Mouse (Mus musculus) ovary, adult 18-20 months (tissue): ENCODE results near the gene Svs5.
"Not testable (repeated sequence)": the region's sequence is repeated elsewhere in the genome, so short reads cannot be mapped to it uniquely, and the experiment has no call there.

Source experiments
- DNase-seq: peaks from one replicate; pipeline ENCODE4 v3.0.0; 2022; ENCODE audit warnings: low spot score, mixed read lengths

Gene Svs5

GRCm38 (mm10) chr2:164332440-164332839 is at the start of gene Svs5:
TSS of gene Svs5 (plus strand) at chr2:164332740.
- DNase-seq: not testable (repeated sequence)

- DNase-seq: not testable (repeated sequence)
Measured at GRCm38 (mm10) chr2:164288968-164289367, 43.6 kb upstream of the Svs5 start, which contains the start of gene Svs3a. TSS of gene Svs3a (plus strand) at chr2:164289268.

DNA sequence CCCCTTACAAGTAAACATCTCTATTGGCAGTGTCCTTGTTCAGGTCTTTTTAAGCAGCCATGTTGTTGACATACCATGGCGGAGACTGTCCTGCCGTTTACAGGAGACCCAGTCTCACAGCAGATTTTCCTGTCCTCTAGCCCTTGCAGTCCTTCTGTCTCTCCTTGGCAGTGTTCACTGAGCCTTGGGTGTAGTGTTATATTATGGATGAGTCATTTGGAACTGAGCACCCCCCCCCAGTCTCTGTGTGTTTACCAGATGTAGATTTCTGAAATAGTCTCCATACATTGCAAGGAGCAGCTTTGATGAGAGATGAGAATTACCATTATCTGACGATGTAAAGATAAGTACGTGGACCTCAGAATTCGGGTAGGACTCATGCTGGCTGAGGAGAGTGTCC is 19.9 kb upstream of the Svs5 start:
- no peak for DNase-seq

GRCm38 (mm10) chr2:164315460-164315859 is 17.1 kb upstream of the Svs5 start:
- DNase-seq: not testable (repeated sequence)

GRCm38 (mm10) chr2:164316451-164316850 is 16.1 kb upstream of the Svs5 start, which contains the start of gene Svs6:
TSS of gene Svs6 (plus strand) at chr2:164316751.
- not testable (repeated sequence) for DNase-seq

GRCm38 (mm10) chr2:164320983-164321382 is 11.6 kb upstream of the Svs5 start:
- no peak for DNase-seq

DNA sequence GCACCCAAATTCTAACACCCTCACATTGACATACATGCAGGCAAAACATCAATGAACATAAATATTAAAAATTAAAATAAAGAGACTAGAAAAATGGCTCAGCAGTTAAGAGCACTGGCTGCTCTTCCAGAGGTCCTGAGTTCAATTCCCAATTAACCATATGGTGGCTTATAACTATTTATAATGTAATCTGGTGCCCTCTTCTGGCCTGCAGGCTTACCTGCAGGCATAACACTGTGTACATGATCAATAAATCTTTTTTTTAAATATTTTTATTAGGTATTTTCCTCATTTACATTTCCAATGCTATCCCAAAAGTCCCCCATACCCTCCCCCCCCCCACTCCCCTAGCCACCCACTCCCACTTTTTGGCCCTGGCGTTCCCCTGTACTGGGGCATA is 11.2 kb downstream of the Svs5 start:
- DNase-seq: not testable (repeated sequence)

- not testable (repeated sequence) for DNase-seq
Measured at GRCm38 (mm10) chr2:164347697-164348096, 15.2 kb downstream of the Svs5 start.

DNA sequence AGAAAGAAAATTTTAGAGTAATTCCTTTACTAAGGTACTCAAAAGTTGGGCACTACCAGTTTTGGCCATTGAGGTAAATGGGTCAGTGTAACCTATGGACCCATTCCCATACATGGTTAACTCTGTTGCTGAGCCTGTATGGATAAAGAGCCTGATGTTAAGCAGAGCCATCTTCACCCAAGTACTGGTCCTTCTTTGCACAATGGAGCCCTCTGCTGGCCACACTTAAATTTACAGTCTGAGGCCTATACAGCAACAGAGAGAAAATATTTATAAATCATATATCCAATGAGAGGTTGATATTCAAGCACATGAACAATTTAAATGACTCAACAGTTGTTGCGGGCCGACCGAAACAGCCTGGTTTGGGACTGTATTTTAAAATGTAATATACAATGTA is 16.4 kb downstream of the Svs5 start:
- DNase-seq: no peak

GRCm38 (mm10) chr2:164352697-164353096 is 20.2 kb downstream of the Svs5 start:
- no peak for DNase-seq

DNA sequence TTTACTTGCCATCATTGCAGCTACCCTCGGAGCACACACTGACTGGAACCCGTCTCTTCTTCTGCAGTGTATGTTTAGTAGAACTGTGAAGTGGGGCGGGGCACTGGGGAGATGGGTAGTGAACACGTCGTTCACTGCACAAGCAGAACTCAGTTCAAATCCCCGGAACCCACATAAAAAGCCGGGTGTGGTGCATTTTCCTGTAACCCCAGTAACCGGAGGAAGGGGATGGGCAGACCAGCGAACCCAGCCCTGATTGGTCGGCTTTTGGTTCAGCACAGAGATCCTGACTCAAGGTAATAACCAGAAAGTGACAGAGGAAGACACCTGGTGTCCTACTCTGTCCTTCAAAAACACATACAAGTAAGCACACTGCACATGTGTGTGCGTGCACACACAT is 20.8 kb downstream of the Svs5 start:
- no peak for DNase-seq

GRCm38 (mm10) chr2:164356177-164356967 is 23.8 kb downstream of the Svs5 start:
- no peak for DNase-seq

- no peak for DNase-seq
Measured at GRCm38 (mm10) chr2:164358373-164358772, 25.8 kb downstream of the Svs5 start.

- DNase-seq: no peak
Measured at GRCm38 (mm10) chr2:164359031-164359430, 26.5 kb downstream of the Svs5 start.

GRCm38 (mm10) chr2:164359668-164360067 is 27.1 kb downstream of the Svs5 start:
- no peak for DNase-seq

GRCm38 (mm10) chr2:164360974-164361657 is 28.6 kb downstream of the Svs5 start:
- DNase-seq: no peak

DNA sequence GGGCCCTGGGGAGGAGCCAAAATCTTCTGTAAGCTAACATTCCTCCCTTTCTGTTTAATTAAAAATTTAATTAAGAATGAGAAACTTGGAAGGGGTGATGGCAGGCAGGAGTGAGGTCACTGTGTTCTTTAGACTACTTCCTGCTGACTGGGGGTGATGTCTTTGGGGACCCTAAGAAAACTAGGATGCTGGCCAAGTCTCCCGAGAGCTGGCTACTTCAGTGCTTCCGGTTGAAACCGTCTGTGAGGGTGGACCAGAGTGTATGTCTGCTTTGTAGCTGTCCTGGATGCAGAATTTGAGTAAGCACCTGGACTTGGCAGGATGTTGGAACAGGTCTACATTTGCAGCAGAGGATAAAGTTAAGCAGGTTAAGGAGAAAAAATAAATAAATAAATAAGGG is 34.4 kb downstream of the Svs5 start:
- no peak for DNase-seq

DNA sequence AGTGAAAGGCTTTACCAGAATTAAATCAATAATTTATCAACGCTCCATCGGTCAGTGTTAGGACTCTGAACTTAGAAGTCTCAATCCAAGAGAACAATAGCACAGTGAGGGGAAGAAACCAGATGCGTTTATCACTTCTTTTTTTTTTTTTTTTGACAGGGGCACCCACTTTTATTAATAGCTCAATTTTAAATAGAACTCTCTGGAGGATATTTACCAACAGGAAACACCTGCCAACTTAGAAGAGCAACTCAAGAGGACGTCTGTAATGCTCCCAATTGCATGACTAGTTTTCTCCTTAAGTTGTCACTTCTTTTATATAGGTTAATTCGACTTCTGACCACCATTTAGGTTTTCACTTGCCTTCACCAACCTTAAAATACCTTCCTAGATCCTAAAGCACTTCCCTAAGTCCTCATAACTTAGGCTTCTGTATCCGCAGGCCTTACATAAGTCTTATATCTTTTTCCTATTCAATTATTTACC is 36.1 kb downstream of the Svs5 start:
- DNase-seq: no peak

GRCm38 (mm10) chr2:164371371-164371770 is 38.8 kb downstream of the Svs5 start:
- no peak for DNase-seq

- DNase-seq: no peak
Measured at GRCm38 (mm10) chr2:164372408-164373053, 40.0 kb downstream of the Svs5 start.

GRCm38 (mm10) chr2:164373187-164373586 is 40.6 kb downstream of the Svs5 start:
- no peak for DNase-seq
